Mouse (Mus musculus) hindbrain, postnatal 0 days (tissue): ENCODE measurements around the gene Grin2c. TPM values are rescaled to one million over a fixed set of nuclear protein-coding genes. Genes with fewer than 3 reads are reported as not detected.

Experiments
- ATAC-seq: fragments of 200-750 bp; cut with Nextera tagmentation; 2 replicates; pipeline ENCODE4 v1.8.0; 2017; ENCODE audit warnings: mild to moderate bottlenecking, moderate TSS enrichment, moderate library complexity
- DNase-seq: peaks from one replicate; pipeline ENCODE4 v3.0.0-alpha.2; 2015; ENCODE audit warnings: low spot score
- H3K27ac ChIP-seq: fragments of 300-500 bp; sonication (generic); 2 replicates; pipeline ENCODE4 v1.5.1; 2014; ENCODE audit warnings: mild to moderate bottlenecking
- H3K27me3 ChIP-seq: fragments of 300-500 bp; sonication (generic); 2 replicates; pipeline ENCODE4 v1.6.1; 2014; ENCODE audit warnings: low read length, mixed read lengths; ENCODE audit not compliant: insufficient read depth
- H3K36me3 ChIP-seq: fragments of 300-500 bp; sonication (generic); 2 replicates; pipeline ENCODE4 v1.6.1; 2014; ENCODE audit warnings: low read length, mixed read lengths; ENCODE audit not compliant: insufficient read depth
- H3K4me1 ChIP-seq: fragments of 300-500 bp; sonication (generic); 2 replicates; pipeline ENCODE4 v1.6.1; 2014; ENCODE audit warnings: antibody characterized with exemption, low read length, mixed read lengths; ENCODE audit not compliant: insufficient read depth
- H3K4me2 ChIP-seq: fragments of 300-500 bp; sonication (generic); 2 replicates; pipeline ENCODE4 v1.6.1; 2014; ENCODE audit warnings: low read depth, mild to moderate bottlenecking, low read length, moderate library complexity, mixed read lengths
- H3K4me3 ChIP-seq: fragments of 300-500 bp; sonication (generic); 2 replicates; pipeline ENCODE4 v1.5.1; 2014; ENCODE audit warnings: low read length
- H3K9ac ChIP-seq: fragments of 300-500 bp; sonication (generic); replicated peaks from 2 replicates; pipeline ENCODE4 v1.6.1; 2014; ENCODE audit warnings: mild to moderate bottlenecking, low read length, moderate library complexity, mixed read lengths
- H3K9me3 ChIP-seq: fragments of 300-500 bp; sonication (generic); 2 replicates; pipeline ENCODE4 v1.6.1; 2016; ENCODE audit warnings: low read length, mixed read lengths
- CTCF ChIP-seq: IDR thresholded peaks from 2 replicates; pipeline ENCODE4 v1.5.1; 2016; ENCODE audit warnings: antibody characterized with exemption, control low read depth, low read depth
- WGBS: fragments of 180-500 bp; shearing (Covaris S2); extraction: QIAGEN DNeasy Blood & Tissue Kit; methylation state at CpG from one replicate; pipeline ENCODE4 v1.1.7; 2014; 5-methylcytosine and 5-hydroxymethylcytosine counted together
- microRNA-seq, 2 experiments: library from miRNA; unstranded; fragments of <30 nt; microRNA quantifications; one replicate each; pipeline ENCODE4; 2016
- polyA plus RNA-seq: library from polyadenylated mRNA; unstranded; fragments of >200 nt; fragmentation: Nextera tagmentation; extraction: Ambion mirVana; gene quantifications from 2 replicates; pipeline ENCODE4 v1.2.1, GENCODE M21; 2015
- total RNA-seq: library from RNA; depleted of rRNA; stranded (reverse); fragments of >200 nt; gene quantifications from 2 replicates; pipeline ENCODE4 v1.2.3, GENCODE M21; 2014; rRNA removed

Gene Grin2c
- total and polyA plus RNA-seq, 2 experiments from 2014 or later = 1.0 to 7.1 TPM

GRCm38 (mm10) chr11:115208776-115209732 lies 58.0 kb downstream of the Grin2c start:
- DNase-seq = no peak
- 68% methylated on average over 25 of the region's 25 CpGs for WGBS
- H3K9ac ChIP-seq = no peak overlapping the region

GRCm38 (mm10) chr11:115208126-115208525 lies 58.9 kb downstream of the Grin2c start:
- 0 out of 2 replicates have a peak, but pooled peaks have one; percentile 9 for ATAC-seq
- Histone ChIP-seq H3K9me3 (no peaks in the 10 kb centered on the region), H3K27me3 (no peaks in the 10 kb centered on the region), H3K4me3 (no peak overlapping the region), H3K9ac (no peak overlapping the region), H3K4me2 (no peak overlapping the region), H3K4me1 (0 out of 2 replicates have a peak, but pooled peaks cover 7% of the 10 kb centered on the region), H3K27ac (no peak overlapping the region), H3K36me3 (peaks cover 13% of the 10 kb centered on the region)
- no peak for TF ChIP-seq CTCF
- DNase-seq = peak; percentile 68
- WGBS = 45% methylated on average over 12 of the region's 12 CpGs

More at GRCm38 (mm10) chr11:115208776-115209732, 58.0 kb downstream of the Grin2c start:
- Histone ChIP-seq H3K27me3 (no peaks in the 10 kb centered on the region), H3K4me1 (0 out of 2 replicates have a peak, but pooled peaks cover 7% of the 10 kb centered on the region), H3K36me3 (peaks cover 13% of the 10 kb centered on the region), H3K9me3 (no peaks in the 10 kb centered on the region), H3K4me3 (no peak overlapping the region), H3K27ac (peak overlapping the region; percentile 15; the same call in 1 of the 2 replicates), H3K4me2 (no peak overlapping the region)
- no peak for TF ChIP-seq CTCF
- ATAC-seq = peak; percentile 33; the same call in 1 of the 2 replicates

GRCm38 (mm10) chr11:115202756-115203155 lies 64.3 kb downstream of the Grin2c start:
- Histone ChIP-seq H3K4me2 (no peak overlapping the region), H3K4me1 (no peaks in the 10 kb centered on the region), H3K27me3 (no peaks in the 10 kb centered on the region), H3K27ac (no peak overlapping the region), H3K9me3 (no peaks in the 10 kb centered on the region), H3K9ac (no peak overlapping the region), H3K36me3 (peaks cover 34% of the 10 kb centered on the region), H3K4me3 (no peak overlapping the region)
- ATAC-seq (peak; percentile 8; the same call in 1 of the 2 replicates), DNase-seq (no peak)
- 85% methylated on average over 9 of the region's 9 CpGs for WGBS
- TF ChIP-seq CTCF = no peak

- ATAC-seq (peak; percentile 90), DNase-seq (peak; percentile 91)
- no peaks in the 10 kb centered on the region for H3K27me3 ChIP-seq
- no peak overlapping the region for H3K4me3 ChIP-seq
- no peaks in the 10 kb centered on the region for H3K9me3 ChIP-seq
- peak; percentile 98 for TF ChIP-seq CTCF
- 12% methylated on average over 12 of the region's 12 CpGs for WGBS
- H3K36me3 ChIP-seq = peaks cover 37% of the 10 kb centered on the region
- no peaks in the 10 kb centered on the region for H3K4me1 ChIP-seq
- H3K27ac ChIP-seq = no peak overlapping the region
- H3K4me2 ChIP-seq = no peak overlapping the region
- no peak overlapping the region for H3K9ac ChIP-seq
Observed at GRCm38 (mm10) chr11:115202316-115202715, 64.7 kb downstream of the Grin2c start.

- DNase-seq (no peak), ATAC-seq (no peak)
- peaks cover 31% of the 10 kb centered on the region for H3K36me3 ChIP-seq
- H3K27ac ChIP-seq = no peak overlapping the region
- H3K4me3 ChIP-seq = no peak overlapping the region
- no peak overlapping the region for H3K9ac ChIP-seq
- TF ChIP-seq CTCF = no peak
- no peak overlapping the region for H3K4me2 ChIP-seq
- H3K4me1 ChIP-seq = no peaks in the 10 kb centered on the region
- no peaks in the 10 kb centered on the region for H3K9me3 ChIP-seq
- no peaks in the 10 kb centered on the region for H3K27me3 ChIP-seq
- WGBS = 94% methylated on average over 4 of the region's 4 CpGs
Observed at GRCm38 (mm10) chr11:115200520-115200919, 66.5 kb downstream of the Grin2c start.

Small RNAs within 50 kb of the gene (microRNA-seq; reads per million reads assigned to microRNA genes)
- gene Gm25837 = 0 reads per million in 2 experiments

Other genes with a start within 250 kb of the Grin2c start
- not detected in 2 replicates for gene Cd300ld4, start 240.2 kb downstream of the Grin2c start, total RNA-seq
- not detected in 2 replicates for gene Cd300ld4, start 240.2 kb downstream of the Grin2c start, polyA plus RNA-seq
- not detected in 2 replicates for gene Cd300ld5, start 229.5 kb downstream of the Grin2c start, total RNA-seq
- not detected in 2 replicates for gene Cd300ld5, start 229.5 kb downstream of the Grin2c start, polyA plus RNA-seq
- gene Cd300ld3, start 218.8 kb downstream of the Grin2c start, total RNA-seq = not detected in 2 replicates
- not detected in 2 replicates for gene Cd300ld3, start 218.8 kb downstream of the Grin2c start, polyA plus RNA-seq
- not detected in 2 replicates for gene Cd300e, start 205.1 kb downstream of the Grin2c start, total RNA-seq
- 0.09 and 0.14 TPM in 2 replicates for gene Cd300e, start 205.1 kb downstream of the Grin2c start, polyA plus RNA-seq
- gene Rab37, start 175.8 kb downstream of the Grin2c start, total RNA-seq = 1.2 TPM in 2 replicates
- 1.2 and 1.3 TPM in 2 replicates for gene Rab37, start 175.8 kb downstream of the Grin2c start, polyA plus RNA-seq
- gene Cd300lf, start 133.3 kb downstream of the Grin2c start, total RNA-seq = not detected in 2 replicates
- 0.23 and 0.37 TPM in 2 replicates for gene Cd300lf, start 133.3 kb downstream of the Grin2c start, polyA plus RNA-seq
- gene Slc9a3r1, start 103.9 kb downstream of the Grin2c start, total RNA-seq = 72.6 and 76.9 TPM in 2 replicates
- 91.8 and 98.2 TPM in 2 replicates for gene Slc9a3r1, start 103.9 kb downstream of the Grin2c start, polyA plus RNA-seq
- 6.4 and 11.1 TPM in 2 replicates for gene Tmem104, start 79.8 kb downstream of the Grin2c start, total RNA-seq
- gene Tmem104, start 79.8 kb downstream of the Grin2c start, polyA plus RNA-seq = 10.1 and 13.5 TPM in 2 replicates
- 17.3 and 27.8 TPM in 2 replicates for gene Nat9, start 79.4 kb downstream of the Grin2c start, total RNA-seq
- gene Nat9, start 79.4 kb downstream of the Grin2c start, polyA plus RNA-seq = 17.3 and 22.2 TPM in 2 replicates
- gene Fdxr, start 9.8 kb upstream of the Grin2c start, total RNA-seq = 20.0 and 22.6 TPM in 2 replicates
- 15.0 and 16.4 TPM in 2 replicates for gene Fdxr, start 9.8 kb upstream of the Grin2c start, polyA plus RNA-seq
- gene Fads6, start 30.4 kb upstream of the Grin2c start, total RNA-seq = 8.3 and 10.8 TPM in 2 replicates
- 1.8 and 1.9 TPM in 2 replicates for gene Fads6, start 30.4 kb upstream of the Grin2c start, polyA plus RNA-seq
- 0.36 and 0.99 TPM in 2 replicates for gene Otop2, start 39.9 kb upstream of the Grin2c start, total RNA-seq
- 0.20 and 0.34 TPM in 2 replicates for gene Otop2, start 39.9 kb upstream of the Grin2c start, polyA plus RNA-seq
- gene Ush1g, start 54.8 kb upstream of the Grin2c start, total RNA-seq = 0.37 and 0.47 TPM in 2 replicates
- 0.10 and 0.13 TPM in 2 replicates for gene Ush1g, start 54.8 kb upstream of the Grin2c start, polyA plus RNA-seq
- 2.2 and 3.6 TPM in 2 replicates for gene Otop3, start 67.5 kb upstream of the Grin2c start, total RNA-seq
- gene Otop3, start 67.5 kb upstream of the Grin2c start, polyA plus RNA-seq = 2.7 and 2.8 TPM in 2 replicates
- gene Hid1, start 100.5 kb upstream of the Grin2c start, total RNA-seq = 78.9 and 87.5 TPM in 2 replicates
- gene Hid1, start 100.5 kb upstream of the Grin2c start, polyA plus RNA-seq = 55.3 and 58.1 TPM in 2 replicates
- gene Cdr2l, start 114.7 kb upstream of the Grin2c start, total RNA-seq = 70.8 and 72.3 TPM in 2 replicates
- 17.7 and 18.8 TPM in 2 replicates for gene Cdr2l, start 114.7 kb upstream of the Grin2c start, polyA plus RNA-seq
- 138 and 204 TPM in 2 replicates for gene Mrpl58, start 136.5 kb upstream of the Grin2c start, total RNA-seq
- 205 and 210 TPM in 2 replicates for gene Mrpl58, start 136.5 kb upstream of the Grin2c start, polyA plus RNA-seq
- 203 and 240 TPM in 2 replicates for gene Atp5h, start 152.7 kb upstream of the Grin2c start, total RNA-seq
- 1,097 and 1,122 TPM in 2 replicates for gene Atp5h, start 152.7 kb upstream of the Grin2c start, polyA plus RNA-seq
- gene Kctd2, start 152.9 kb upstream of the Grin2c start, total RNA-seq = 19.0 and 21.0 TPM in 2 replicates
- gene Kctd2, start 152.9 kb upstream of the Grin2c start, polyA plus RNA-seq = 22.1 and 24.5 TPM in 2 replicates
- gene Trim80, start 173.3 kb upstream of the Grin2c start, total RNA-seq = not detected in 2 replicates
- gene Trim80, start 173.3 kb upstream of the Grin2c start, polyA plus RNA-seq = 0.11 TPM in 1 of 2 replicates, not detected in the other
- gene Slc16a5, start 195.2 kb upstream of the Grin2c start, total RNA-seq = 0.10 TPM in 1 of 2 replicates, not detected in the other
- 0.30 and 0.66 TPM in 2 replicates for gene Slc16a5, start 195.2 kb upstream of the Grin2c start, polyA plus RNA-seq
- 9.9 and 11.8 TPM in 2 replicates for gene Armc7, start 208.4 kb upstream of the Grin2c start, total RNA-seq
- gene Armc7, start 208.4 kb upstream of the Grin2c start, polyA plus RNA-seq = 10.7 and 11.0 TPM in 2 replicates
- 54.3 and 62.2 TPM in 2 replicates for gene Nt5c, start 224.6 kb upstream of the Grin2c start, total RNA-seq
- gene Nt5c, start 224.6 kb upstream of the Grin2c start, polyA plus RNA-seq = 129 and 130 TPM in 2 replicates
- 640 and 655 TPM in 2 replicates for gene Jpt1, start 247.1 kb upstream of the Grin2c start, total RNA-seq
- 966 and 1,016 TPM in 2 replicates for gene Jpt1, start 247.1 kb upstream of the Grin2c start, polyA plus RNA-seq